Mouse (Mus musculus) limb, embryonic 14.5 days (tissue): ENCODE measurements around the gene Yy1. TPM values are rescaled to one million over a fixed set of nuclear protein-coding genes. Genes with fewer than 3 reads are reported as not detected.

Experiments used
- ATAC-seq: fragments of 200-750 bp; cut with Nextera tagmentation; 2 replicates; pipeline ENCODE4 v1.8.0; 2017; ENCODE audit warnings: low read depth, moderate number of reproducible peaks, moderate TSS enrichment; ENCODE audit not compliant: low FRiP score
- DNase-seq: peaks from one replicate; pipeline ENCODE4 v3.0.0-alpha.2; 2015; ENCODE audit warnings: low spot score
- H3K27ac ChIP-seq: fragments of 300-500 bp; sonication (generic); replicated peaks from 2 replicates; pipeline ENCODE4 v1.5.1; 2014; ENCODE audit warnings: low read depth, mild to moderate bottlenecking, low read length, moderate library complexity, mixed read lengths
- H3K27me3 ChIP-seq: fragments of 300-500 bp; sonication (generic); 2 replicates; pipeline ENCODE4 v1.6.1; 2014; ENCODE audit warnings: low read length, mixed read lengths; ENCODE audit not compliant: control insufficient read depth, insufficient read depth
- H3K36me3 ChIP-seq: fragments of 300-500 bp; sonication (generic); 2 replicates; pipeline ENCODE4 v1.6.1; 2014; ENCODE audit warnings: mild to moderate bottlenecking, low read length, moderate library complexity, mixed read lengths; ENCODE audit not compliant: control insufficient read depth, insufficient read depth
- H3K4me1 ChIP-seq: fragments of 300-500 bp; sonication (generic); 2 replicates; pipeline ENCODE4 v1.6.1; 2014; ENCODE audit warnings: antibody characterized with exemption, low read length, mixed read lengths; ENCODE audit not compliant: control insufficient read depth, insufficient read depth
- H3K4me2 ChIP-seq: fragments of 300-500 bp; sonication (generic); replicated peaks from 2 replicates; pipeline ENCODE4 v1.6.1; 2014; ENCODE audit warnings: low read depth, mild to moderate bottlenecking, low read length, moderate library complexity; ENCODE audit not compliant: severe bottlenecking
- H3K4me3 ChIP-seq: fragments of 300-500 bp; sonication (generic); replicated peaks from 2 replicates; pipeline ENCODE4 v1.5.1; 2014; ENCODE audit warnings: low read length
- H3K9ac ChIP-seq: fragments of 300-500 bp; sonication (generic); 2 replicates; pipeline ENCODE4 v1.6.1; 2014; ENCODE audit warnings: mild to moderate bottlenecking, low read depth, low read length, moderate library complexity; ENCODE audit not compliant: severe bottlenecking
- H3K9me3 ChIP-seq: fragments of 300-500 bp; sonication (generic); 2 replicates; pipeline ENCODE4 v1.6.1; 2016; ENCODE audit warnings: low read length; ENCODE audit not compliant: control insufficient read depth
- POLR2A ChIP-seq: fragments of 200-500 bp; IDR thresholded peaks from 2 replicates; pipeline ENCODE4 v1.8.0; 2012; ENCODE audit warnings: inconsistent platforms, mild to moderate bottlenecking, moderate library complexity, borderline replicate concordance; ENCODE audit not compliant: insufficient read depth, insufficient read length; ENCODE audit errors: extremely low read depth
- WGBS: fragments of 180-500 bp; shearing (Covaris S2); extraction: QIAGEN DNeasy Blood & Tissue Kit; methylation state at CpG from one replicate; pipeline ENCODE4 v1.1.7; 2014; 5-methylcytosine and 5-hydroxymethylcytosine counted together
- polyA plus RNA-seq, 2 experiments: library from polyadenylated mRNA; depleted of rRNA in 1 of 2; stranded (reverse) in 1 of 2; unstranded in 1 of 2; fragments of >200 nt; fragmentation: Nextera tagmentation in 1 of 2; extraction: Ambion mirVana in 1 of 2; gene quantifications; 2 replicates each; pipeline versions ENCODE4 v1.2.1 to v1.2.3; 2012 to 2014

Yy1 gene
- polyA plus RNA-seq, 2 experiments, result 22.2 to 35.4 TPM

DNA sequence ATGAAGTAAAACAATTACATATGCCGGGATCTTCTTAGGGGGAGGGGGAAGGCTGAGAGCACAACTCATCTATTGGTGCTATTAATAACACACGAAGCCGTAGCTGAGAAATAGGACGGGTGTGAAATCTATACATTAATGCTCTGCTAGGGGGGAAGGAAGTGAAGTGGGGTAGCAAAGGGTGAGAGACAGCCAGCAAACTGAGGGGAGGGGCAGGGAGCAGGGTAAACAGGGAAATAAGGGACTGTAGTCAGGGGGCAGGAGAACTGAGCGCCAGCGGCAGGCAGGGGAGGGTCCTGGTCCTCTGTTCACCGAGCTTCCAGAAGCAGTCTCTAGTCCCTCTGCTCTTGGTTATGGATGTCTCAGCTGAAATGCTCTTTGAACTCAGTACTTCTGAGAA is 25.9 kb upstream of the Yy1 start:
- 55% methylated on average over 7 of the region's 7 CpGs for WGBS
- no peak overlapping the region for H3K4me3 ChIP-seq
- H3K27me3 ChIP-seq, result no peaks in the 10 kb centered on the region
- no peak overlapping the region for H3K9ac ChIP-seq
- DNase-seq, result no peak
- peak overlapping the region; percentile 10; the same call in 1 of the 2 replicates for H3K4me2 ChIP-seq
- H3K36me3 ChIP-seq, result no peaks in the 10 kb centered on the region
- TF ChIP-seq POLR2A, result no peak
- ATAC-seq, result no peak
- 0 out of 2 replicates have a peak overlapping the region, but pooled peaks have one; percentile 38 for H3K27ac ChIP-seq
- peaks cover 10% of the 10 kb centered on the region; the same call in 1 of the 2 replicates for H3K4me1 ChIP-seq
- no peaks in the 10 kb centered on the region for H3K9me3 ChIP-seq

DNA sequence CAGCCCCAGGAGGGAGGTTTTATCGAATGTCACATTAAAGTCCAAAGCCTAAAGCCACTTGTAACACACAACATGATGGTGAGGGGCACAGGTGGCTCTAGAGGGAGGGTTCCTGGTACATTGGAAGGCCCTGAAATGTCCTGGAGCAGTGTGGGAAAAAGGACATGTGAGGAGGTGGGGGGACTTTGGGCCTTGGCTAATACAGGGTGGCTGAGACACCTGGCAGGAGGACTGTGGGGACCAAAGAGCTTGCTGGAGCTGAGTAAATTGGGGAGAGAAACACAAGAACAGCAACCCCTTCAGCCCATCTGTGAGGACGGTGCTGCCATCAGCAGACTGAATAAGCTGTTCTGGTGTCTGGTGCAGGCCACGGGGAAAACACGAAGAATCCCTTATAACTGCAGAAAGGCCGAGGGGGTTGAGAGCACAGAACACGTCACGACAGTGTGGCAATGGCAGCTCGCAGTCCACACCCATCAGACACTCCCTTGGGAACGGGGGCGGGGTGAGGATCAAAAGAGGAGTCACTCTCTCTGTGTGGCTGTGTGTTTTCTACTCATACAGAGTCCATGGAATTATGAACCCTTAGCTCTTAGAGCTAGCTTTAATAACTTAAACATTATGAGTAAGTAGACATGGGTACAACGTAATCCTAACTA is 24.4 kb upstream of the Yy1 start:
- DNase-seq, result no peak
- H3K27me3 ChIP-seq, result no peaks in the 10 kb centered on the region
- no peaks in the 10 kb centered on the region for H3K9me3 ChIP-seq
- TF ChIP-seq POLR2A, result no peak
- H3K27ac ChIP-seq, result no peak overlapping the region
- no peak overlapping the region for H3K4me2 ChIP-seq
- no peak for ATAC-seq
- no peaks in the 10 kb centered on the region for H3K36me3 ChIP-seq
- H3K4me1 ChIP-seq, result peaks cover 10% of the 10 kb centered on the region; the same call in 1 of the 2 replicates
- H3K9ac ChIP-seq, result no peak overlapping the region
- WGBS, result 82% methylated on average over 11 of the region's 11 CpGs
- H3K4me3 ChIP-seq, result no peak overlapping the region

DNA sequence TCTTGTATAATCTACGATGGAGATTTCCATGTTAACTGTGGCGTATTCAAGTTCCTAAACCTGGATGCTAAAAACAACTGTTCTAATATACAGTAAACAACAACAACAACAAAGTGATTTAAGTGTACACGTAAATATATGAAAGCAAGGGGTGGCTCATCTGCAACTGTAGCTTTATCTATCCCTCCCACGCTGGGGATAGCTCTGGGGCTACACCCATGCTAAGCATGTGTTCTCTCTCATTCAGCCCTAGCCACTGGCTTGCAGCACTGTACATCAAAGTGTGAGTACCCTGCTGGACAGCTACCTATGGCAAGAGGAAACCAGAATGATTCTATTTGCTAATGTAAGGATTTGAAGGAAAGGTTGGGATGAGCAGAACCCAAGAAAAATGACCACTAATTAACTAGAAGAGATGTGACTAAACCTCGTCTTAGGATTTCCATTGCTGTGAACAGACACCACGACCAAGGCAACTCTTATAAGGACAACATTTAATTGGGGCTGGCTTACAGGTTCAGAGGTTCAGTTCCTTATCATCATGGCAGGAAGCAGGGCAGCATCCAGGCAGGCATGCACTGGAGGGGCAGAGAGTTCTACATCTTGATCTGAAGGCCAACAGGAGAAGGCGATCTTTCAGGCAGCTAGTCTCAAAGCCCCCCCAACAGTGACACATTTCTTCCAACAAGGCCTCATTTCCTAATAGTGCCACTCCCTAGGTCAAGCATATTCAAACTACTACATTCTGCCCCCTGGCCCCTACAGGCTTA is 12.5 kb upstream of the Yy1 start:
- Histone ChIP-seq H3K4me2 (no peak overlapping the region), H3K4me1 (no peaks in the 10 kb centered on the region), H3K9me3 (no peaks in the 10 kb centered on the region), H3K27ac (no peak overlapping the region), H3K4me3 (no peak overlapping the region), H3K9ac (no peak overlapping the region), H3K36me3 (peaks cover 14% of the 10 kb centered on the region), H3K27me3 (no peaks in the 10 kb centered on the region)
- TF ChIP-seq POLR2A, result no peak
- DNase-seq (no peak), ATAC-seq (no peak)
- WGBS, result 94% methylated on average over 7 of the region's 7 CpGs

DNA sequence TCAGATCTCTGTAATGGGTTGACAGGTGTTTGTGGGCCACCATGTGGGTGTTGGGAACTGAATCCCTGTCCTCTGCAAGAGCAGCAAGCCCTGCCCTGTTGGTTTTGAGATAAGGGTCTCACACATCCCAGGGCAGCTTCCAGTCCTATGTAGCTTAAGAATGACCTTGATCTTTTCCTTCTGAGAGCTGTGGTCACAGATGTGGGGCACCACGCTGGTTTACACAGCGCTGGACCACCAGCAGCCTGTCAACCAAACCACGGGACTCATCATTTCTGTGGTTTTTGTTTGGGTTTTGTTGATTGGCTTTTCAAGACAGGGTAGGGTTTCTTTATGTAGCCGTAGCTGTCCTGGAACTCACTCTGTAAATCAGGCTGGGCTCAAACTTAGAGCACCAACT is 7.6 kb upstream of the Yy1 start:
- ATAC-seq, result no peak
- DNase-seq, result no peak
- Histone ChIP-seq H3K9ac (no peak overlapping the region), H3K27ac (no peak overlapping the region), H3K4me1 (no peaks in the 10 kb centered on the region), H3K27me3 (no peaks in the 10 kb centered on the region), H3K4me2 (no peak overlapping the region), H3K9me3 (no peaks in the 10 kb centered on the region), H3K36me3 (no peaks in the 10 kb centered on the region), H3K4me3 (no peak overlapping the region)
- 86% methylated on average over 4 of the region's 4 CpGs for WGBS
- no peak for TF ChIP-seq POLR2A

DNA sequence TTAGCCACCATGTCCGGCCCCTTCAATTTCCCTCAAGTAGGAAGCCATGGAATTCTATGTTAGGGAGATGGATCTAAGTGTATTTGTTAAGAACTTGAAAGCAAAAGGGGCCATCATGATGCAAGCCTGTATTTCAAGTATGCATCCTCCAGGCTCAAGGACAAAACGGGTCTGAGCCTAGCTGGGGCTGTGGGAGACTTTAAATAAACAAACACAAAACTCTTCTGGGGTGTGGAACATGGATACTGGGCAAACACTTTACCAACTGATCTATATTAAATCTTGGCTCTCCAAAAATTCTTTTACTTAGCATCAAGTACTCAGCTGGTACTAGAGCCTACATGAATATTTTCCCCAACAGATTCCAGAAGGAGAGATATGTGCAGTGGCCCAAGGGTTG is 5.4 kb upstream of the Yy1 start:
- H3K4me1 ChIP-seq, result peaks cover 7% of the 10 kb centered on the region
- H3K27ac ChIP-seq, result no peak overlapping the region
- H3K36me3 ChIP-seq, result no peaks in the 10 kb centered on the region
- TF ChIP-seq POLR2A, result no peak
- DNase-seq (no peak), ATAC-seq (no peak)
- H3K9me3 ChIP-seq, result no peaks in the 10 kb centered on the region
- H3K4me2 ChIP-seq, result no peak overlapping the region
- no peaks in the 10 kb centered on the region for H3K27me3 ChIP-seq
- no peak overlapping the region for H3K4me3 ChIP-seq
- 88% methylated on average over 2 of the region's 2 CpGs for WGBS
- no peak overlapping the region for H3K9ac ChIP-seq
